Mouse (Mus musculus): ENCODE results near the gene Ccdc3.
"Not testable (repeated sequence)": the region's sequence is repeated elsewhere in the genome, so short reads cannot be mapped to it uniquely, and the experiment has no call there.

Ccdc3 gene

DNA sequence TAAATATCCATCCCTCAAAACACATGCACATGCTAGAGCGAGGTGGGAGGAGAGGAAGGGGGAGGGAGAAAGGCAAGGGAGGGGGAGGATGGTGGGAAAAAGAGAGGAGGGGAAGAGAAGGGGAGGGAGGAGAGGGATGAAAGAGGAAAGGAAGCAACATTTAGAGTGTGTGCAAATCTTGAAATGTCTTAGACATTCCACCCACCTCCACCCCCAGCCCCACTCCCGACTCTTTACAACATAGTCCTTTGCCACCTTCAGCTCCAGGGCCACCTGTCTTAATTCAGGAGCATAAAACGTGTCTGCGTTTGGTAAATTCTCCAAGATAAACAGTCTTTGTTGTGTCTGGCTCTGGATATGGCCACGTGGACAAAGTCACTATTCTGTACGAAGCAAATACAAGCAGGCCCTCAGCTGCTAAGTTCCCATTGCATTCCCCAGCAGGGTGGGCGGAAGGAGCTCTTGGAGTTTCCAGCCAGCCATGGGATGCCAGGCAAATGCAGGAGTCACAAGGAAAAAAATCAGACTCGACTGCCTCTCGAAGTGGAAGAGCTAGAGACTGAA, 77.8 kb downstream of the Ccdc3 start:
- no peak for DNase-seq

DNA sequence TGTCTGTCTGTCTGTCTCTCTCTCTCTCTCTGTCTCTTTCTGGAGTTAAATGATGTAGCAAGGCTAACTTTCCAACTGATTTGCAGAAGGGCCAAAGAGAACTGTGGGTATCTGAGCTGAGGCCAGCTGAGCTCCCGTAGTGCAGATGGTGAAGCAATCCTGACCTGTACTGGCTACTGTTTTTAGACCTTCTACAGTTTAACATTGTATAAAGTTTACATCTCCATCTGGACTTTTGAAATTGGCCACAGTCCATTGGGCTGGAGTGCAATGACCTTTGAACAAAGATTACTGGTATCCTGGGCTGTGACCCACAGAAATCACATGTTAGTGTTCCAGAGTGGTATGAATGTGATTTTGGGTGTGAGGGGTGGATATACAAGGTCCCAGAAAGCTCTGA, 81.6 kb downstream of the Ccdc3 start:
- no peak for DNase-seq

DNA sequence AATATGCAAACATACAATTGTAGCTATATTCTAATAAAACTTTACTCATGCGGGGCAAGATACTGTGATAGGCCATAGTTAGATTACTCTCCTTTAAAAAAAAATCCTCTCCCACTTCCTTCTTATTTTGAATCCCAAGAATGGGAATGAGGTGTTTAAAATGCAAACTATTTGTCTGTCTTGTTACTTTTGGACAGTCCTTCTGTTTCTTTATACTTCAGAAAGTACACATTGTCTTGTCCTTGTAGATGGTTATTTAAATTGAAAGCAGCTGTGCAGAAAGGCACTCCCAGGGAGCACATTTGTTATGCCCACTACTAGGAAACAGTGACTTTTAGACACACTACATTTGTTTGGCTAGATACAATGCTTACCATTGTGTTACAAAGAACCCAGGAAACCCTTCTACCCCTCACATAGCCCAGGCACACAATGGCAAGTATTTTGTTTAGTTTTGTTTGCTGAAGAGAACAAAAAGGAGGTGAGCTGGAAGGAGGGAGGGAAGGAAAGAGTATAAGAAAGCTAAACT, 82.3 kb downstream of the Ccdc3 start:
- no peak for DNase-seq

DNA sequence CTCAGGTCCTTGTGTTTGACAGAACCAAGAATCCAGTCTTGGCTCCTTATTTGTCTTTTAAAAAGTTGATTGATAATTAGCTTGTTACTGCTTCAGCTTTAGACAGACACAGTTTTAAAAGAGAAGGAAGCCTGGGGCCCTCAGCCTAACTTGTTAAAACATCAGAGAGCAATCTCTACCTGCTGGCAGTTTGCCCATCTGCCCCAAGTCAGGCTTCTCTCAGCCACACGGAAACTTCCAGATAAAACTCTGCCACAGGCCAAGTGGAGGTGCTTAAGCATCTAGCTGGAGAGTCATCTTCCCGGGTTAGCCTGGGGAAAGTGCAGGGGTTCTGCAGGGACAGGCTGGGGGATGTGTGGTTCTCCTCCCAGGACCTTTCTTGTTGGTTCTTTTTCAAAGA, 85.0 kb downstream of the Ccdc3 start:
- DNase-seq: no peak

DNA sequence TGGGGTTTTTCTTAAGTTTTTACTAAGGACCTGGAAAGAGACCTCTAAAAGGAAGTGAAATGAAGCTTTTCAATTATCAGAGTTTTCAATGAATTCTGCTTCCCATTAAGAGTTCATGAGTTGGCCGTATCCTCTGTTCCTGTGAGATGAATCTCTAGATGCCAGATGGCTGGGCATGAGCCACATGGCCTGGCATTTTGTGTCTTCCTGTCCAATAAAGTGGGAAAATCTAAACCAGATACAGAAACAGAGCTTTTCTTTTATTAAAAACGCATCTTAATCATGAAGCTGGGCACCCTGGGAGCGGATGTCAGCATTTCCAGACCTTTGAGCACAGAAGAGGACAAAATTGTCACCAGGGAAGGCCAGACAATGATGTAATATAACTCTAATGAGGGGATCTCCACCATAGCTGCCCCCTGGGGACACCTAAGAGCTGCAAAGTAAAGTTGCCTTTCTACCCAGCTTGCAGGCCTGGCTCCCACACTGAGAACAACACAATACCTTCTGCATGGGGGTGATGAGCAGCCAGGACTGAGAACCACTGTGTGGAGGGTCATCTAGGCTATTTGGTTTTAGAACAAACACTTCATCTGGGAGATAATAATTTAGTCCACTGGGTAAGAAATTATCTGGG, 99.4 kb downstream of the Ccdc3 start:
- no peak for DNase-seq

DNA sequence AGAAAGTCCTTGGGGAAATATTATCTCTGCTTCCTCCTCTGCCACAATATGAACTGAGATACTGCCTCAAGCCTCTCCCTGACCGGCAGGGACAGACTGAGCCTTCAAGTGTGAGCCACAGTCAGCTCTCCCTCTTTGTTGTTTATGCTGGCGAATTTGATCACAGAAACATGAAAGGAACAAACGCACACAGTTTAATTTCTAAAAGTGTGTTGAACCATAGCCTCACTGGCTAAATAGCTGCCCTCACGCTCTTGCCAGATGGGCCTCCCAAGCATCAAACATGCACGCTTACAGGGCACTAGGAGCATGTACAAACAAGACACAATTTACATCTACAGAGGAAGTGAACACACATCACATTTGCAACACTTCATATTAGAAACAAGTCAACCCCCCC, 100.3 kb downstream of the Ccdc3 start:
- DNase-seq: no peak

DNA sequence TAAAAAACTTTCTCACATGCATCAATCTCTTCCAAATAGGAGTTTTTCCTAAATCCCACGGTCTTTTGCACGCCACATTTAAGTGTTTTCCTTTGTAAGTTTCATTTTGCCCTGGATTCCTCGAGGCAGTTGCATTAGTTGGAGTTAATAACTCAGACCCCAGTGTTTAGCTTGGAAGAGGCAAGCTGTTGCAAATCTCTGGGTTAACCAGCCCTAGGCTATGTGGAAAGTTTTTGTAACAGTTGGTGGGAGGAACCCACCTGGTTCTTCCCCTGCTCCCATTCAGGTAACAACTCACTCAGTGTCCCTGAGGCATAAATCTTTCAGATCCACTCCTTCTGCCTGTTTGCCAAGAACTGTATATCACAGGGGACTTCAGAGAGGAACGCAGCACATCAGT, 101.9 kb downstream of the Ccdc3 start:
- no peak for DNase-seq

DNA sequence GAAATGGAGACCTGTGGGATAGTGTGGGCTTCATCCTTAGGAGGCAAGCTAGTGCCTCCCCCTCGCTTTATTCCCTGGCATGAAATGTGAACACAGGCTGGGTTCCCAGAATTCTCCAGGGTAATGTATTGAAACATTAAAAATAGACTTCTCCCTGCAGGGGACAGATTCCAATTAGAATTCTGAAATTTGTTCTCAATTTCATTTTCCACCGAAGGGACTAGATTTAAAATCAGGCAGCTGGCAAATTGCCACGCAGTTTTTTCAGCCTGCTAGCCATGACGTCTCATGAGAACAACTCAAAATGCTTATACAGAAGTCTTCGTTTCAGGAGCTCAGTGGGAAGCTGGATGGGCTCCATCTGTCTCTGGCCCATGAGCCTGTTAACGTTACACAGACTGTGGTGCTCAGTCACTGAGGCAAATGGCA, 103.9 kb downstream of the Ccdc3 start:
- no peak for DNase-seq

DNA sequence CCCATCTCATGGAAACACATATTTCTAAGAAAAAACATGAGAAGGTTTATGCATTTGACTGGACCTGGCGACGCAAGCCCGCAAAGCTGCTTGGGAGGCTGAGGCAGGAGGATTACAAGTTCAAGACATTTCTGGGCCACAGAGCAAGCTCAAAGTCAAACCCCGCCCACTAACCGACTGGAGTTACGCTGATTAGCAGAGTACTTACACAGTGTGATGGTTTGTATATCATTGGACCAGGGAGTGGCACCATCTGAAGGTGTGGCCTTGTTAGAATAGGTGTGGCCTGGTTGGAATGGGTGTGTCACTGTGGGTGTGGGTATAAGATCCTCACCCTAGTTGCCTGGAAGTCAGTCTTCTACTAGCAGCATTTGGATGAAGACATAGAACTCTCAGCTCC, 111.6 kb downstream of the Ccdc3 start:
- DNase-seq: not testable (repeated sequence)

DNA sequence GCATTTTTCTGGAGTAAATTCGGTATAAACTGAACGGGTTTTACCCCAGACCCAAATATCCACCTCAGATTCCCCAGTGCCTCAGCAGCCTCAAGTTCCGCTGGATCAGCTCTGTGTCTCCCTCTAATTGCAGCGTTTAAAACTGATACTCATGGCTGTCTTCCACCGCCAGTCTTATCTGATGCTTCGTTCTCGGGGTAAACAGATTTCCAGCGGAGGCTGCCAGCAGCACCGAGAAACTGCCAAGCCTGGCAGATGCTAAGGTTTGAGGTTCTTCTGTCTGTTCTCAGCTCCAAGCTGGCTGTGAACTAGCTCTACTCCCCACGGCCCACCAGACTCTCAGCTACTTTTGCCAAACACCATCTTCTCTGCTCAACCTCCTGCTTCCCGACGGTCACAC, 112.4 kb downstream of the Ccdc3 start:
- no peak for DNase-seq

DNA sequence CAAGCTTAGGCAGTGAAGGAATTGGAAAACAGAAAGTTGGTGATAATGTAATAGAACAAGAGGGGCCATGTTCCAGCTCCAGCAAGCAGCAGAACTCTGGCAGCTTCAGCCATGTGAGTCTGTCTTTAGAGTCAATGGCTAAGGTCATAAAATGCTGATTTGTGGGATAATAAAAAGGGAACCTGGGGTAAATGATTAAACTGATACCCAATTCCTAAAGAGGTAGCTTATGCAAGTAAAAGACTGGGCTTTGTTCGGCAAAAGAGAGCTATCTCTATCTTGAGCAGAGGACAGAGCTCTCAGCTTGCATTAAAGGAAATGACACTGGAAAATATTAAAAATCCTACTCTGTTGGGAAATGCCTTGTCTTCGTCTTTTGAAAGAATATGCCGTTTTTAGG, 120.7 kb downstream of the Ccdc3 start:
- no peak for DNase-seq

DNA sequence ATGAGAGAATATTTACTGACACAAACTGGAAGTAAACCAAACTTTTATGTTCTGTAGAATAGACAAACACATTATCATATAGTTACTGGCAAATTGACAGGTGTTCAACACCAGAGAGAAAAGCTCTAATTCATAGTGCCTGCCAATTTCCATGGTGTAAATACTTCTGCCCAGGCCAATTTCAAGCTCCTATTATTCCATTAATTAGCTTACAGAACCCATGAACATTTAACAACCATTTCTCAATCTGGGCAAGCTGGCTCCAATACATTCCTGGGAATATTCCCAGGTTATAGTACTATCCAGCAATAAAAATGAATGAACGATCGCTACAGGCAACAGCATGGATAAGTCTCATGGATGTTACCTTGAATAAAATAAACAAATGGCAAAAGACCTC, 124.7 kb downstream of the Ccdc3 start:
- no peak for DNase-seq

DNA sequence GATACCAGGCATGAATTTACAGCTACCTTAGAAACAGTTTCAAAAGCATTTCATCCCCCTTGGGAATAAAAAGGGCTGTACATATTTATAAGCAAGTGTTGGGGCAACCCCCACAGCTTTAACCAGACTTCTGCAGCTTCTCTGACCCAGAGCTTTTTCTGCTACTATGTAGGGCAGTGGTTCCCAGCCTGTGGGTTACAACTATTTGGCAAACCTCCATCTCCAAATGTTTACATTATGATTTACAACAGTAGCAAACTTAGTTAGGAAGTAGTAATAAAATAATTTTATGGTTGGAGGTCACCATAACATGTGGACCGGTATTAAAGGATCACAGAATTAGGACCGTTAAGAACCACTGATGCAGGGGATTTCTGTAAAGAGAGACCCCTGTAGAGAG, 130.4 kb downstream of the Ccdc3 start:
- no peak for DNase-seq

All from retina, postnatal 1 day (tissue).